Mouse (Mus musculus) heart, embryonic 13.5 days (tissue): ENCODE data around the gene Gsto2. TPM values are rescaled to one million over a fixed set of nuclear protein-coding genes. Genes with fewer than 3 reads are reported as not detected.

Experiments
- ATAC-seq: fragments of 200-750 bp; cut with Nextera tagmentation; 2 replicates; pipeline ENCODE4 v1.8.0; 2017; ENCODE audit warnings: moderate TSS enrichment; ENCODE audit not compliant: insufficient number of reproducible peaks, low FRiP score, low TSS enrichment; ENCODE audit errors: extremely low read depth
- H3K27ac ChIP-seq: fragments of 300-500 bp; sonication (generic); replicated peaks from 2 replicates; pipeline ENCODE4 v1.5.1; 2015; ENCODE audit warnings: moderate library complexity, mild to moderate bottlenecking, inconsistent platforms
- H3K27me3 ChIP-seq: fragments of 300-500 bp; sonication (generic); replicated peaks from 2 replicates; pipeline ENCODE4 v1.6.1; 2015; ENCODE audit warnings: mild to moderate bottlenecking, inconsistent platforms
- H3K36me3 ChIP-seq: fragments of 300-500 bp; sonication (generic); 2 replicates; pipeline ENCODE4 v1.6.1; 2015; ENCODE audit warnings: mild to moderate bottlenecking, inconsistent platforms
- H3K4me1 ChIP-seq: fragments of 300-500 bp; sonication (generic); 2 replicates; pipeline ENCODE4 v1.6.1; 2015; ENCODE audit warnings: inconsistent platforms
- H3K4me2 ChIP-seq: fragments of 300-500 bp; sonication (generic); 2 replicates; pipeline ENCODE4 v1.6.1; 2015; ENCODE audit warnings: inconsistent platforms, mild to moderate bottlenecking, moderate library complexity
- H3K4me3 ChIP-seq: fragments of 300-500 bp; sonication (generic); 2 replicates; pipeline ENCODE4 v1.5.1; 2015; ENCODE audit warnings: moderate library complexity, mild to moderate bottlenecking, inconsistent platforms
- H3K9ac ChIP-seq: fragments of 300-500 bp; sonication (generic); 2 replicates; pipeline ENCODE4 v1.6.1; 2015; ENCODE audit warnings: inconsistent platforms, mild to moderate bottlenecking, moderate library complexity
- H3K9me3 ChIP-seq: fragments of 300-500 bp; sonication (generic); 2 replicates; pipeline ENCODE4 v1.6.1; 2016; ENCODE audit warnings: inconsistent platforms
- WGBS: fragments of 180-500 bp; shearing (Covaris S2); methylation state at CpG from one replicate; pipeline ENCODE4 v1.1.7; 2015; ENCODE audit warnings: mixed read lengths; 5-methylcytosine and 5-hydroxymethylcytosine counted together
- microRNA-seq: library from miRNA; unstranded; fragments of <30 nt; microRNA quantifications from one replicate; pipeline ENCODE4, GENCODE M21; 2016
- polyA plus RNA-seq: library from polyadenylated mRNA; unstranded; fragments of >200 nt; fragmentation: Nextera tagmentation; extraction: Ambion mirVana; gene quantifications from 2 replicates; pipeline ENCODE4 v1.2.1, GENCODE M21; 2015

Gene Gsto2
- polyA plus RNA-seq, 1 experiment from 2014 or later, result 1.4 TPM

- no peaks in the 10 kb centered on the region for H3K9me3 ChIP-seq
- no peak for ATAC-seq
- H3K4me3 ChIP-seq, result no peak overlapping the region
- H3K9ac ChIP-seq, result no peak overlapping the region
- 79% methylated on average over 4 of the region's 4 CpGs for WGBS
- H3K4me1 ChIP-seq, result peaks cover 3% of the 10 kb centered on the region; the same call in 1 of the 2 replicates
- no peak overlapping the region for H3K27ac ChIP-seq
- H3K36me3 ChIP-seq, result no peaks in the 10 kb centered on the region
- no peak overlapping the region for H3K4me2 ChIP-seq
- H3K27me3 ChIP-seq, result no peaks in the 10 kb centered on the region
Measured at GRCm38 (mm10) chr19:47929043-47929442, 63.7 kb downstream of the Gsto2 start.

- no peak overlapping the region for H3K4me3 ChIP-seq
- H3K36me3 ChIP-seq, result no peaks in the 10 kb centered on the region
- WGBS, result 38% methylated on average over 7 of the region's 7 CpGs
- ATAC-seq, result no peak
- no peak overlapping the region for H3K9ac ChIP-seq
- H3K27me3 ChIP-seq, result peaks cover 6% of the 10 kb centered on the region; the same call in 1 of the 2 replicates
- no peak overlapping the region for H3K4me2 ChIP-seq
- no peak overlapping the region for H3K27ac ChIP-seq
- peaks cover 2% of the 10 kb centered on the region; the same call in 1 of the 2 replicates for H3K4me1 ChIP-seq
- H3K9me3 ChIP-seq, result no peaks in the 10 kb centered on the region
Measured at GRCm38 (mm10) chr19:47931982-47932638, 66.8 kb downstream of the Gsto2 start.

- Histone ChIP-seq H3K27ac (no peak overlapping the region), H3K4me3 (no peak overlapping the region), H3K4me2 (no peak overlapping the region), H3K9ac (no peak overlapping the region), H3K36me3 (no peaks in the 10 kb centered on the region), H3K9me3 (no peaks in the 10 kb centered on the region), H3K27me3 (peaks cover 20% of the 10 kb centered on the region), H3K4me1 (peaks cover 11% of the 10 kb centered on the region)
- ATAC-seq, result no peak
- 84% methylated on average over 8 of the region's 8 CpGs for WGBS
Measured at GRCm38 (mm10) chr19:47934146-47934545, 68.8 kb downstream of the Gsto2 start.

GRCm38 (mm10) chr19:47934636-47935238, 69.4 kb downstream of the Gsto2 start:
- Histone ChIP-seq H3K27ac (no peak overlapping the region), H3K27me3 (peaks cover 25% of the 10 kb centered on the region), H3K4me2 (no peak overlapping the region), H3K4me1 (peaks cover 11% of the 10 kb centered on the region), H3K9ac (no peak overlapping the region), H3K4me3 (no peak overlapping the region), H3K9me3 (no peaks in the 10 kb centered on the region), H3K36me3 (no peaks in the 10 kb centered on the region)
- WGBS, result 66% methylated on average over 16 of the region's 16 CpGs
- ATAC-seq, result no peak

GRCm38 (mm10) chr19:47935530-47935929, 70.2 kb downstream of the Gsto2 start:
- H3K4me1 ChIP-seq, result peaks cover 11% of the 10 kb centered on the region
- peaks cover 33% of the 10 kb centered on the region for H3K27me3 ChIP-seq
- 72% methylated on average over 6 of the region's 6 CpGs for WGBS
- no peak overlapping the region for H3K27ac ChIP-seq
- H3K9me3 ChIP-seq, result no peaks in the 10 kb centered on the region
- ATAC-seq, result no peak
- H3K9ac ChIP-seq, result no peak overlapping the region
- no peak overlapping the region for H3K4me3 ChIP-seq
- no peaks in the 10 kb centered on the region for H3K36me3 ChIP-seq
- no peak overlapping the region for H3K4me2 ChIP-seq

Small RNA genes within 50 kb of the gene (microRNA-seq; reads per million reads assigned to microRNA genes)
- 0.61 reads per million for gene Gm22240

Other genes starting within 250 kb of the Gsto2 start
- gene Col17a1, start 173.4 kb upstream of the Gsto2 start, polyA plus RNA-seq, result 0.51 and 1.1 TPM in 2 replicates
- 194 and 210 TPM in 2 replicates for gene Sfr1, start 133.9 kb upstream of the Gsto2 start, polyA plus RNA-seq
- 85.2 and 89.5 TPM in 2 replicates for gene Gsto1, start 10.6 kb upstream of the Gsto2 start, polyA plus RNA-seq
- 0.09 and 0.15 TPM in 2 replicates for gene Cfap43, start 53.8 kb downstream of the Gsto2 start, polyA plus RNA-seq
- gene Itprip, start 53.8 kb downstream of the Gsto2 start, polyA plus RNA-seq, result 19.9 and 20.4 TPM in 2 replicates
- 0.08 and 0.11 TPM in 2 replicates for gene Cfap58, start 72.1 kb downstream of the Gsto2 start, polyA plus RNA-seq